Mouse (Mus musculus): ENCODE measurements around the gene Tacc2.

GRCm38 (mm10) chr7:130605111-130605510, 27.9 kb downstream of the Tacc2 start:
- peak; percentile 86 for TF ChIP-seq CTCF (IDR thresholded peaks at IDR 0.05)
- no peak for TF ChIP-seq EP300 (IDR thresholded peaks at IDR 0.05)
